Mouse (Mus musculus) megakaryocyte, embryonic 14.5 days (primary cell): ENCODE measurements at regions not wholly inside any gene's neighbourhood (a gene's known extent, or its start where the extent isn't known, plus 50 kb on each side); places are given as distances from the start of the nearest gene placed in this dataset.

Experiments
- H3K27me3 ChIP-seq: replicated peaks from 2 replicates; pipeline ENCODE3; 2012; ENCODE audit warnings: inconsistent platforms
- H3K36me3 ChIP-seq: replicated peaks from 2 replicates; pipeline ENCODE3; 2012; ENCODE audit warnings: low read length, inconsistent platforms, mixed read lengths
- H3K4me1 ChIP-seq: 2 replicates; pipeline ENCODE4 v1.6.1; 2012; ENCODE audit warnings: inconsistent platforms
- H3K4me3 ChIP-seq: replicated peaks from 2 replicates; pipeline ENCODE3; 2012; ENCODE audit warnings: moderate library complexity, mild to moderate bottlenecking, inconsistent platforms
- H3K9me3 ChIP-seq: 2 replicates; pipeline ENCODE4 v1.6.1; 2012; ENCODE audit warnings: inconsistent platforms
- FLI1 ChIP-seq: IDR thresholded peaks from 2 replicates; pipeline ENCODE4 v1.6.1; 2012; ENCODE audit warnings: low read length, inconsistent platforms, mixed read lengths
- GATA1 ChIP-seq: IDR thresholded peaks from 3 replicates; pipeline ENCODE4 v1.6.1; 2012; ENCODE audit warnings: mixed read lengths, low read length, inconsistent platforms, borderline replicate concordance

DNA sequence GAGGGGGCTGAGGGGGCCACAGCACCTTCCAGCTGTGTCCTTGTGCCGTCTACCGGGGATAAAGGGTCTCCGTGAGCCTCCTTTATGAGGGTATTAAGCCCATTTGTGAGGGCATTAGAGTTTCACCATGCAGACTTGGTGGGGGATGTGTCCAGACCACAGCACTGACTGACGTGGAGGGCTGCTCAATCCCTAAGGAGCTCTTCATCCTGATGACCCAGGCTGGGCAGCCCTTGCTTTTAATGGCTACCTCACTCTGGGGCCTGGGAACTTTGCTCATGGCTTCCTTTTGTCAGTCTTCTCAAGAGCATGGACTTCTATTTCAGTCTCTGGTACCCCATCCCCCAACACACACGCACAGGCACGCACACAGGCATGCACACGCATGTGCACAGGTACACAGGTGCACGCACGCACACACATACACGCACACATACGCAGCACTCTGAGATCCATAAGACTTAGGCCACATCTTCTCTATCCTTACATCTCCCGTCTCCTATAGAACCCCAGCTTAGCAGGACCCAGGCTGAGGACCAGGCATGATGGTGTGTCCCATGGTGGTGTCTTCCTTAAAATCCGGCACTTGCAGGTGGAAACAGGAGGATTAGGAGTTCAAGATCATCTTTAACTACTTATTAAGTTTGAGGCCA, 97.1 kb upstream of the Thy1 start:
- Histone ChIP-seq H3K4me1 (no peaks in the 10 kb centered on the region), H3K27me3 (peaks cover 39% of the 10 kb centered on the region), H3K4me3 (no peak overlapping the region), H3K9me3 (no peaks in the 10 kb centered on the region), H3K36me3 (no peaks in the 10 kb centered on the region)
- no peak for TF ChIP-seq FLI1
- no peak for TF ChIP-seq GATA1

GRCm38 (mm10) chr9:43947089-43947488, 96.1 kb upstream of the Thy1 start:
- Histone ChIP-seq H3K4me1 (no peaks in the 10 kb centered on the region), H3K27me3 (peaks cover 37% of the 10 kb centered on the region), H3K4me3 (no peak overlapping the region), H3K36me3 (no peaks in the 10 kb centered on the region), H3K9me3 (no peaks in the 10 kb centered on the region)
- no peak for TF ChIP-seq GATA1

GRCm38 (mm10) chr9:43947490-43948150, 95.6 kb upstream of the Thy1 start:
- TF ChIP-seq GATA1 = no peak
- no peak for TF ChIP-seq FLI1
- Histone ChIP-seq H3K4me1 (no peaks in the 10 kb centered on the region), H3K9me3 (no peaks in the 10 kb centered on the region), H3K4me3 (no peak overlapping the region), H3K27me3 (peaks cover 37% of the 10 kb centered on the region), H3K36me3 (no peaks in the 10 kb centered on the region)

DNA sequence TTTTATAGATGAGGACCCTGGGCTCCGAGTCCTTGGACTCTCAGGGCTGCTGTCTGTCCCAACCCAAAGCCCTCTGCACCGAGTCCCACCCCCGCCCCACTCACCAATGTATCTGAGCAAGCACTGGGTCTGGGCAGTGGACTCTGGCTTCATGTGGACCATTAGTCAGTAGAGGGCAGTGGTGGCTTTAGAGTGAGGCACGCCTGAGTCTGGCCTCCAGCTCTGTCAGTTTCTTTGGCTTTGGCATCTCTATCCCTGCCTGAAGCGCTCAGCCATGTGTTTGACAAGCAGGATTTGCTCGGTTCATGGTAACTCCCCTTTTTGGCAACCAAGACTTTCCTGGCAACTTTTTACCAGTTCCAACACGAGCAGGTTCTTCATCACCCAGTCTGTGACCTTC, 90.1 kb upstream of the Thy1 start:
- Histone ChIP-seq H3K4me1 (no peaks in the 10 kb centered on the region), H3K36me3 (no peaks in the 10 kb centered on the region), H3K4me3 (no peak overlapping the region), H3K27me3 (peaks cover 18% of the 10 kb centered on the region), H3K9me3 (no peaks in the 10 kb centered on the region)
- TF ChIP-seq FLI1 (no peak), GATA1 (no peak)

DNA sequence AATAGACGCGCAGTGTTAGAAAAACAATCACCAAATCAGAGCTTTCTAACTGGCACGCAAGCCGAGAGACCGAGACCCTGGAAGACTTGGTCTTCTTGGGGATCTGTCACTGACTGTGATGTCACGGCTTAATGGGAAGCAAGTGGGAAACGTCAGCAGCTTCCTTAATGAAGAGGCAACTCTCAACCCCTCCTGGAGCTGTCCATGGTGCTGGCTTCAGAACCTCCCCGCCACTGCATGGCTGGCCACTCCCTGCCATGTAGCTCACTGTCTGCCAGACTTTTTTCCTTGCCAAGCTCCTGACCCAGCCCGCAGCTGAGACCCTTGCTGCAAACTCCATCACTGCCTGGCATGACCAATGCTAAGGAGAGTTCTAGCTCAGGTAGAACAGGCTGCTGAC, 83.6 kb upstream of the Thy1 start:
- no peaks in the 10 kb centered on the region for H3K9me3 ChIP-seq
- TF ChIP-seq GATA1 = no peak
- TF ChIP-seq FLI1 = no peak
- no peaks in the 10 kb centered on the region for H3K36me3 ChIP-seq
- peaks cover 17% of the 10 kb centered on the region for H3K27me3 ChIP-seq
- H3K4me1 ChIP-seq = no peaks in the 10 kb centered on the region
- H3K4me3 ChIP-seq = no peak overlapping the region

DNA sequence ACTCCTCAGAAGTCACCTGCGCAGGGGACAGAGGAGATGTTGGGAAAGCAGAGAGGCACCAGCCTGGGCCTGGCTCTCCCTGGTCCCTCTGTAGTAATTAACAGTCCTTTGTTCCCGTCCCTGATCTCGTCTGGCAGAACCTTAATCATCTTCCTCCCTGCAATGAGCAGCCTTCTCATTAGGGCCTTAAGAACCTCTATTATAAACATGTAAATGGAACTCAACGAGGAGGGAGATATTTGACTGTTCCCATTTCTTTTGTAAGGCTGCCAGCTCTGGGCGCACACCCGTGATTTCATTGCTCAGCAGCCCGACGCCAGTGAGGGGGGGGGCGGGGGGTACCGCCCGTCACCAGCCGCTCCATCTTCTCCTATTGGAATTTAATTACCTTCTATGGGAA, 81.8 kb upstream of the Thy1 start:
- no peak overlapping the region for H3K4me3 ChIP-seq
- no peaks in the 10 kb centered on the region for H3K9me3 ChIP-seq
- no peaks in the 10 kb centered on the region for H3K36me3 ChIP-seq
- no peaks in the 10 kb centered on the region for H3K4me1 ChIP-seq
- peaks cover 22% of the 10 kb centered on the region for H3K27me3 ChIP-seq
- TF ChIP-seq FLI1 (no peak), GATA1 (no peak)

DNA sequence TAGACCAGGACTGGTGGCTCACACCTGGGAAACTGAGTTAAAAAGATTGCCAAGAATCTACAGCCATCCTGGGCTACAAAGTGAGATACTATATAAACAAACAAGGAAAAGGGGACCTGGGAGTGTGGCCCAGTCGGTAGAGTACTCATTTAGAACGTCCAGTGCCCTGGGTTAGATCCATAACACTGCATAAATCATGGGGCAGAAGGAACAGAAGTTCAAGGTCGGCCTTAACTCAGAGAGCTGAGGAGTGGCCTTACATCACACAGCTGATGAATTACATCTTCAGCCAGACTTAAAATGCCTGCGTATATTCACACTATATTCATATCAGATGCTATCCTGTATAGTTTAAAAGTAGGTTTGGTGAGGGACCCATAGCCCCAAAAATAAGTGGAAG, 78.0 kb upstream of the Thy1 start:
- H3K27me3 ChIP-seq = peaks cover 34% of the 10 kb centered on the region
- H3K4me1 ChIP-seq = no peaks in the 10 kb centered on the region
- H3K4me3 ChIP-seq = no peak overlapping the region
- TF ChIP-seq FLI1 (no peak), GATA1 (no peak)
- H3K36me3 ChIP-seq = no peaks in the 10 kb centered on the region
- no peaks in the 10 kb centered on the region for H3K9me3 ChIP-seq

- Histone ChIP-seq H3K27me3 (peaks cover 40% of the 10 kb centered on the region), H3K9me3 (no peaks in the 10 kb centered on the region), H3K4me3 (no peak overlapping the region), H3K36me3 (no peaks in the 10 kb centered on the region), H3K4me1 (no peaks in the 10 kb centered on the region)
- TF ChIP-seq FLI1 = no peak
- TF ChIP-seq GATA1 = no peak
Observed at GRCm38 (mm10) chr9:43965811-43966210, 77.4 kb upstream of the Thy1 start.

- H3K4me3 ChIP-seq = no peak overlapping the region
- no peaks in the 10 kb centered on the region for H3K4me1 ChIP-seq
- H3K27me3 ChIP-seq = peaks cover 44% of the 10 kb centered on the region
- no peaks in the 10 kb centered on the region for H3K9me3 ChIP-seq
- H3K36me3 ChIP-seq = no peaks in the 10 kb centered on the region
- no peak for TF ChIP-seq GATA1
- TF ChIP-seq FLI1 = no peak
Observed at GRCm38 (mm10) chr9:43970043-43970795, 73.0 kb upstream of the Thy1 start.

GRCm38 (mm10) chr9:43970858-43971257, 72.3 kb upstream of the Thy1 start:
- H3K4me3 ChIP-seq = no peak overlapping the region
- no peak for TF ChIP-seq GATA1
- no peak for TF ChIP-seq FLI1
- no peaks in the 10 kb centered on the region for H3K4me1 ChIP-seq
- no peaks in the 10 kb centered on the region for H3K36me3 ChIP-seq
- H3K9me3 ChIP-seq = no peaks in the 10 kb centered on the region
- H3K27me3 ChIP-seq = peaks cover 44% of the 10 kb centered on the region

DNA sequence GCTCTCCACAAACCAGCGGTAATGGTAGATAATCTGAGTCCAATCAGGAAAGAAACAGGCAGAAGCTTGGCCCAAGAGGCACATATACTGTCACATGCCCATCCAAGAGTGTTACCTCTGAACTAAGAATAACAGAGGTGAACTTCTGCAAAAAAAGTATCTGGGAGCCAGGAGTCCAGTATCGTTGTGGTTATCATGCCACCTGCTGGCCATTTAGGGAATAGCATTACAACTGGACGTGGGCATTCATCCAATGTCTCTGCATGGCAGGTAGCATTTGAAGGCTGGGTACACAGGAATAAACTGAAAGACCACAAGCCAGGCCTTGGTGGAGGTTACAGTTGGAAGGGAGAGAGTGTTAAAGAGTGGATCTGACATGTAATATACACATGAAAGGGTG, 70.9 kb upstream of the Thy1 start:
- Histone ChIP-seq H3K36me3 (no peaks in the 10 kb centered on the region), H3K27me3 (peaks cover 54% of the 10 kb centered on the region), H3K9me3 (no peaks in the 10 kb centered on the region), H3K4me3 (no peak overlapping the region), H3K4me1 (no peaks in the 10 kb centered on the region)
- TF ChIP-seq GATA1 = no peak
- no peak for TF ChIP-seq FLI1
